Comparison of ENCODE assay signal across 8 mouse cellular contexts in genomic region chr10:80050885-80051617, GRCm38 (mm10). TPM values are rescaled to one million over a fixed set of nuclear protein-coding genes. Genes with fewer than 3 reads are reported as not detected.
DNase-seq lines count a peak whose midpoint lies in the region; ATAC-seq and TF ChIP-seq lines count a peak whose summit lies in the region.

No protein-coding gene starts in this region.

- no peak overlapping the region for H3K4me2 ChIP-seq in hindbrain, embryonic 15.5 days
- H3K4me2 ChIP-seq in liver, embryonic 16.5 days (ENCODE audit: low read depth, low read length) = no peak overlapping the region

- H3K27me3 ChIP-seq in hindbrain, embryonic 15.5 days = no peaks in the 10 kb centered on the region
- H3K27me3 ChIP-seq in liver, embryonic 16.5 days (ENCODE audit: control insufficient read depth, insufficient read depth, low read depth, low read length) = no peaks in the 10 kb centered on the region

- no peaks in the 10 kb centered on the region for H3K9me3 ChIP-seq in hindbrain, embryonic 15.5 days
- H3K9me3 ChIP-seq in liver, embryonic 16.5 days (replicated peaks; ENCODE audit: control insufficient read depth, low read length) = no peaks in the 10 kb centered on the region

- DNase-seq in left cerebral cortex, adult 2 months (ENCODE audit: extremely low spot score in 1 of 2, low spot score in 2 of 2) = no peak
- no peak for DNase-seq in left cerebral cortex, adult 8-10 months (ENCODE audit: low spot score in 2 of 2)
- DNase-seq in adipocyte (ENCODE audit: low spot score) = no peak
- DNase-seq in layer of hippocampus, postnatal 25 days (ENCODE audit: extremely low spot score in 1 of 2, low spot score in 1 of 2) = no peak

- H3K36me3 ChIP-seq in hindbrain, embryonic 15.5 days = no peaks in the 10 kb centered on the region; the same call in 1 of the 2 replicates
- peaks cover 7% of the 10 kb centered on the region for H3K36me3 ChIP-seq in liver, embryonic 16.5 days (ENCODE audit: control insufficient read depth, insufficient read depth)

- WGBS in bone marrow, adult 2 months = 54% methylated on average over 15 of the region's 15 CpGs
- WGBS in hindbrain, embryonic 15.5 days = 21% methylated on average over 15 of the region's 15 CpGs
- WGBS in liver, embryonic 16.5 days (ENCODE audit: insufficient replicate concordance) = 45% methylated on average over 15 of the region's 15 CpGs

- no peak overlapping the region for H3K4me3 ChIP-seq in left cerebral cortex, adult 2 months
- H3K4me3 ChIP-seq in bone marrow, adult 2 months (replicated peaks; ENCODE audit: control insufficient read depth, low read depth, low read length) = no peak overlapping the region
- no peak overlapping the region for H3K4me3 ChIP-seq in hindbrain, embryonic 15.5 days
- H3K4me3 ChIP-seq in liver, embryonic 16.5 days (ENCODE audit: low read depth, low read length) = no peak overlapping the region

- no peak for TF ChIP-seq POLR2A in bone marrow, adult 2 months (IDR thresholded peaks at IDR 0.05; ENCODE audit: borderline replicate concordance, control insufficient read depth, low read depth, low read length)

- intact Hi-C loops in left cerebral cortex, adult 2 months (cut with DNase I) = no loop called here

- peak overlapping the region; percentile 32; the same call in 1 of the 2 replicates for H3K27ac ChIP-seq in left cerebral cortex, adult 2 months
- H3K27ac ChIP-seq in bone marrow, adult 2 months (ENCODE audit: control insufficient read depth, insufficient read depth, low read depth, low read length, poor library complexity) = peak overlapping the region; percentile 91
- peak overlapping the region; percentile 35; the same call in 1 of the 2 replicates for H3K27ac ChIP-seq in hindbrain, embryonic 15.5 days (replicated peaks)
- peak overlapping the region; percentile 89 for H3K27ac ChIP-seq in liver, embryonic 16.5 days (ENCODE audit: low read length)

- no peak for TF ChIP-seq CTCF in left cerebral cortex, adult 2 months (IDR thresholded peaks at IDR 0.05)
- TF ChIP-seq CTCF in bone marrow, adult 2 months (IDR thresholded peaks at IDR 0.05; ENCODE audit: control insufficient read depth, insufficient read depth, low read length) = no peak

- H3K9ac ChIP-seq in hindbrain, embryonic 15.5 days = no peak overlapping the region
- peak overlapping the region; percentile 16 for H3K9ac ChIP-seq in liver, embryonic 16.5 days (ENCODE audit: low read depth, low read length)

- H3K4me1 ChIP-seq in bone marrow, adult 2 months (ENCODE audit: control insufficient read depth, insufficient read depth, low read length) = peaks cover 6% of the 10 kb centered on the region; the same call in 1 of the 2 replicates
- peaks cover 21% of the 10 kb centered on the region for H3K4me1 ChIP-seq in hindbrain, embryonic 15.5 days (replicated peaks)
- H3K4me1 ChIP-seq in liver, embryonic 16.5 days (ENCODE audit: control insufficient read depth, low read depth, low read length) = peaks cover 54% of the 10 kb centered on the region

- ATAC-seq in hindbrain, embryonic 15.5 days (ENCODE audit: low FRiP score, low read depth) = no peak
- ATAC-seq in liver, embryonic 16.5 days (ENCODE audit: low read depth) = no peak
- no peak for ATAC-seq in CD4-positive, CD25-positive, alpha-beta regulatory T cell, adult 4 months

RNA-seq across cellular contexts. Expression of gene Gpx4, which starts 4.1 kb away (rescaled TPM):
- total RNA-seq in left cerebral cortex, adult 2 months (2021) = 100 to 1,000 TPM; 494 to 526 TPM
- 100 to 1,000 TPM; 472 to 551 (median 538) TPM for total RNA-seq in left cerebral cortex, adult 8-10 months (2022)
- polyA plus RNA-seq in bone marrow, adult 2 months (2011; ENCODE audit: insufficient read depth, insufficient read length, low replicate concordance, missing spikeins) = 948 and 2,392 TPM in 2 replicates
- 583 and 596 TPM in 2 replicates for polyA plus RNA-seq in hindbrain, embryonic 15.5 days (2015; fragmentation: Nextera tagmentation; extraction: Ambion mirVana)
- polyA plus RNA-seq in liver, embryonic 16.5 days (2015; fragmentation: Nextera tagmentation; extraction: Ambion mirVana) = 553 and 567 TPM in 2 replicates
- 100 to 1,000 TPM; 486 to 515 TPM for total RNA-seq in layer of hippocampus, postnatal 25 days (2021)
- 100 to 1,000 TPM; 450 to 480 TPM for polyA plus RNA-seq in CD4-positive, CD25-positive, alpha-beta regulatory T cell, adult 4 months (2017; shearing (Covaris generic))

RNA-seq across cellular contexts. Expression of gene Polr2e, which starts 11.5 kb away (rescaled TPM):
- 10 to 100 TPM; 73.0 to 76.0 TPM for total RNA-seq in left cerebral cortex, adult 2 months (2021)
- total RNA-seq in left cerebral cortex, adult 8-10 months (2022) = 10 to 100 TPM; 64.7 to 80.4 (median 72.9) TPM
- 35.6 and 44.5 TPM in 2 replicates for polyA plus RNA-seq in bone marrow, adult 2 months (2011; ENCODE audit: insufficient read depth, insufficient read length, low replicate concordance, missing spikeins)
- polyA plus RNA-seq in hindbrain, embryonic 15.5 days (2015; fragmentation: Nextera tagmentation; extraction: Ambion mirVana) = 141 and 145 TPM in 2 replicates
- 66.8 and 70.1 TPM in 2 replicates for polyA plus RNA-seq in liver, embryonic 16.5 days (2015; fragmentation: Nextera tagmentation; extraction: Ambion mirVana)
- 10 to 100 TPM; 86.6 to 91.0 TPM for total RNA-seq in layer of hippocampus, postnatal 25 days (2021)
- 100 to 1,000 TPM; 194 to 220 TPM for polyA plus RNA-seq in CD4-positive, CD25-positive, alpha-beta regulatory T cell, adult 4 months (2017; shearing (Covaris generic))

RNA-seq across cellular contexts. Expression of gene Arhgap45, which starts 34.6 kb away (rescaled TPM):
- 1 to 10 TPM; 3.5 TPM for total RNA-seq in left cerebral cortex, adult 2 months (2021)
- 1 to 10 TPM; 3.6 to 9.6 (median 6.0) TPM for total RNA-seq in left cerebral cortex, adult 8-10 months (2022)
- 111 and 291 TPM in 2 replicates for polyA plus RNA-seq in bone marrow, adult 2 months (2011; ENCODE audit: insufficient read depth, insufficient read length, low replicate concordance, missing spikeins)
- 2.3 and 2.5 TPM in 2 replicates for polyA plus RNA-seq in hindbrain, embryonic 15.5 days (2015; fragmentation: Nextera tagmentation; extraction: Ambion mirVana)
- polyA plus RNA-seq in liver, embryonic 16.5 days (2015; fragmentation: Nextera tagmentation; extraction: Ambion mirVana) = 16.6 and 17.3 TPM in 2 replicates
- total RNA-seq in layer of hippocampus, postnatal 25 days (2021) = 1 to 10 TPM; 3.3 to 4.3 TPM
- 100 to 1,000 TPM; 233 to 369 TPM for polyA plus RNA-seq in CD4-positive, CD25-positive, alpha-beta regulatory T cell, adult 4 months (2017; shearing (Covaris generic))

RNA-seq across cellular contexts. Expression of gene Sbno2, which starts 54.3 kb away (rescaled TPM):
- total RNA-seq in left cerebral cortex, adult 2 months (2021) = 10 to 100 TPM; 21.4 to 22.1 TPM
- total RNA-seq in left cerebral cortex, adult 8-10 months (2022) = 10 to 100 TPM; 16.2 to 32.0 (median 20.3) TPM
- 37.6 and 83.8 TPM in 2 replicates for polyA plus RNA-seq in bone marrow, adult 2 months (2011; ENCODE audit: insufficient read depth, insufficient read length, low replicate concordance, missing spikeins)
- 12.6 and 12.9 TPM in 2 replicates for polyA plus RNA-seq in hindbrain, embryonic 15.5 days (2015; fragmentation: Nextera tagmentation; extraction: Ambion mirVana)
- 10.3 and 11.8 TPM in 2 replicates for polyA plus RNA-seq in liver, embryonic 16.5 days (2015; fragmentation: Nextera tagmentation; extraction: Ambion mirVana)
- total RNA-seq in layer of hippocampus, postnatal 25 days (2021) = 10 to 100 TPM; 14.5 to 22.0 TPM
- 10 to 100 TPM; 28.4 to 54.8 TPM for polyA plus RNA-seq in CD4-positive, CD25-positive, alpha-beta regulatory T cell, adult 4 months (2017; shearing (Covaris generic))

RNA-seq across cellular contexts. Expression of gene Abca7, which starts 54.8 kb away (rescaled TPM):
- 10 to 100 TPM; 13.5 to 13.8 TPM for total RNA-seq in left cerebral cortex, adult 2 months (2021)
- 10 to 100 TPM; 11.0 to 12.3 (median 12.0) TPM for total RNA-seq in left cerebral cortex, adult 8-10 months (2022)
- polyA plus RNA-seq in bone marrow, adult 2 months (2011; ENCODE audit: insufficient read depth, insufficient read length, low replicate concordance, missing spikeins) = 54.3 and 96.9 TPM in 2 replicates
- 4.8 and 5.4 TPM in 2 replicates for polyA plus RNA-seq in hindbrain, embryonic 15.5 days (2015; fragmentation: Nextera tagmentation; extraction: Ambion mirVana)
- 8.6 and 9.0 TPM in 2 replicates for polyA plus RNA-seq in liver, embryonic 16.5 days (2015; fragmentation: Nextera tagmentation; extraction: Ambion mirVana)
- 10 to 100 TPM in 1 of 2 experiments, 1 to 10 TPM in 1; 9.6 to 10.2 TPM for total RNA-seq in layer of hippocampus, postnatal 25 days (2021)
- polyA plus RNA-seq in CD4-positive, CD25-positive, alpha-beta regulatory T cell, adult 4 months (2017; shearing (Covaris generic)) = 10 to 100 TPM; 11.4 to 16.4 TPM

Comparison
In these comparisons a context has a peak if more than half of its experiments do, and no peak if none do; other contexts are left out.
1. H3K27ac ChIP-seq: peak in every context shown above with its lines; median percentile 91 in bone marrow, adult 2 months; 89 in liver, embryonic 16.5 days; 35 in hindbrain, embryonic 15.5 days; 32 in left cerebral cortex, adult 2 months.